Mouse (Mus musculus) limb, embryonic 13.5 days (tissue): Measurements from ENCODE around the gene 1190005I06Rik. TPM values are rescaled to one million over a fixed set of nuclear protein-coding genes. Genes with fewer than 3 reads are reported as not detected.

ENCODE experiments used
- ATAC-seq: fragments of 200-750 bp; cut with Nextera tagmentation; 2 replicates; pipeline ENCODE4 v1.8.0; 2017; ENCODE audit warnings: low read depth, moderate number of reproducible peaks, moderate TSS enrichment; ENCODE audit not compliant: low FRiP score
- H3K27ac ChIP-seq: fragments of 300-500 bp; sonication (generic); 2 replicates; pipeline ENCODE4 v1.5.1; 2015; ENCODE audit warnings: inconsistent platforms, mild to moderate bottlenecking, moderate library complexity
- H3K27me3 ChIP-seq: fragments of 300-500 bp; sonication (generic); 2 replicates; pipeline ENCODE4 v1.6.1; 2015; ENCODE audit warnings: mild to moderate bottlenecking, inconsistent platforms
- H3K36me3 ChIP-seq: fragments of 300-500 bp; sonication (generic); 2 replicates; pipeline ENCODE4 v1.6.1; 2015; ENCODE audit warnings: inconsistent platforms, mild to moderate bottlenecking, moderate library complexity
- H3K4me1 ChIP-seq: fragments of 300-500 bp; sonication (generic); 2 replicates; pipeline ENCODE4 v1.6.1; 2015; ENCODE audit warnings: inconsistent platforms
- H3K4me2 ChIP-seq: fragments of 300-500 bp; sonication (generic); replicated peaks from 2 replicates; pipeline ENCODE4 v1.6.1; 2015; ENCODE audit warnings: inconsistent platforms, mild to moderate bottlenecking, moderate library complexity
- H3K4me3 ChIP-seq: fragments of 300-500 bp; sonication (generic); 2 replicates; pipeline ENCODE4 v1.5.1; 2015; ENCODE audit warnings: moderate library complexity, mild to moderate bottlenecking, inconsistent platforms
- H3K9ac ChIP-seq: fragments of 300-500 bp; sonication (generic); 2 replicates; pipeline ENCODE4 v1.6.1; 2015; ENCODE audit warnings: mild to moderate bottlenecking, inconsistent platforms
- H3K9me3 ChIP-seq: fragments of 300-500 bp; sonication (generic); 2 replicates; pipeline ENCODE4 v1.6.1; 2016; ENCODE audit warnings: inconsistent platforms
- WGBS: fragments of 180-500 bp; shearing (Covaris S2); methylation state at CpG from one replicate; pipeline ENCODE4 v1.1.7; 2015; 5-methylcytosine and 5-hydroxymethylcytosine counted together
- polyA plus RNA-seq: library from polyadenylated mRNA; unstranded; fragments of >200 nt; fragmentation: Nextera tagmentation; extraction: Ambion mirVana; gene quantifications from 2 replicates; pipeline ENCODE4 v1.2.1, GENCODE M21; 2015

Gene 1190005I06Rik
- polyA plus RNA-seq, 1 experiment from 2014 or later, result 8.0 TPM

GRCm38 (mm10) chr8:120614491-120614890 lies 32.9 kb downstream of the 1190005I06Rik start:
- no peak overlapping the region for H3K9ac ChIP-seq
- WGBS, result 82% methylated on average over 3 of the region's 3 CpGs
- ATAC-seq, result no peak

GRCm38 (mm10) chr8:120610824-120611223 lies 36.6 kb downstream of the 1190005I06Rik start:
- no peak overlapping the region; the same call in 1 of the 2 replicates for H3K9ac ChIP-seq
- WGBS, result 82% methylated on average over 6 of the region's 6 CpGs
- H3K9me3 ChIP-seq, result no peaks in the 10 kb centered on the region
- peaks cover 2% of the 10 kb centered on the region; the same call in 1 of the 2 replicates for H3K4me1 ChIP-seq
- no peak overlapping the region for H3K27ac ChIP-seq
- no peak overlapping the region for H3K4me3 ChIP-seq
- ATAC-seq, result no peak
- no peaks in the 10 kb centered on the region for H3K27me3 ChIP-seq
- no peaks in the 10 kb centered on the region for H3K36me3 ChIP-seq
- no peak overlapping the region for H3K4me2 ChIP-seq

More at GRCm38 (mm10) chr8:120614491-120614890, 32.9 kb downstream of the 1190005I06Rik start:
- no peaks in the 10 kb centered on the region for H3K27me3 ChIP-seq
- H3K36me3 ChIP-seq, result no peaks in the 10 kb centered on the region
- H3K9me3 ChIP-seq, result no peaks in the 10 kb centered on the region
- no peak overlapping the region for H3K4me3 ChIP-seq
- H3K27ac ChIP-seq, result no peak overlapping the region
- no peaks in the 10 kb centered on the region; the same call in none of the 2 replicates for H3K4me1 ChIP-seq
- no peak overlapping the region for H3K4me2 ChIP-seq

- Histone ChIP-seq H3K36me3 (no peaks in the 10 kb centered on the region), H3K27ac (no peak overlapping the region), H3K9ac (no peak overlapping the region), H3K27me3 (no peaks in the 10 kb centered on the region), H3K4me1 (peaks cover 3% of the 10 kb centered on the region), H3K9me3 (no peaks in the 10 kb centered on the region), H3K4me2 (no peak overlapping the region), H3K4me3 (no peak overlapping the region)
- WGBS, result 15% methylated on average over 7 of the region's 7 CpGs
- ATAC-seq, result no peak
These were observed 39.5 kb downstream of the 1190005I06Rik start for GRCm38 (mm10) chr8:120607885-120608284.

GRCm38 (mm10) chr8:120607460-120607859 lies 40.0 kb downstream of the 1190005I06Rik start:
- Histone ChIP-seq H3K36me3 (no peaks in the 10 kb centered on the region), H3K4me3 (no peak overlapping the region), H3K4me1 (peaks cover 8% of the 10 kb centered on the region), H3K9me3 (no peaks in the 10 kb centered on the region), H3K4me2 (no peak overlapping the region), H3K9ac (no peak overlapping the region), H3K27ac (no peak overlapping the region), H3K27me3 (no peaks in the 10 kb centered on the region)
- ATAC-seq, result no peak
- 85% methylated on average over 9 of the region's 9 CpGs for WGBS

- H3K4me1 ChIP-seq, result peaks cover 17% of the 10 kb centered on the region
- 0 out of 2 replicates have a peak, but pooled peaks have one; percentile 29 for ATAC-seq
- H3K27ac ChIP-seq, result peak overlapping the region; percentile 0; the same call in 1 of the 2 replicates
- 0 out of 2 replicates have a peak overlapping the region, but pooled peaks have one; percentile 27 for H3K9ac ChIP-seq
- no peaks in the 10 kb centered on the region for H3K9me3 ChIP-seq
- no peaks in the 10 kb centered on the region for H3K27me3 ChIP-seq
- WGBS, result 35% methylated on average over 6 of the region's 6 CpGs
- no peak overlapping the region for H3K4me2 ChIP-seq
- H3K4me3 ChIP-seq, result no peak overlapping the region
- H3K36me3 ChIP-seq, result no peaks in the 10 kb centered on the region
These were observed 44.8 kb downstream of the 1190005I06Rik start for GRCm38 (mm10) chr8:120602672-120603071.

GRCm38 (mm10) chr8:120599504-120599903 lies 47.9 kb downstream of the 1190005I06Rik start:
- H3K27me3 ChIP-seq, result no peaks in the 10 kb centered on the region
- no peaks in the 10 kb centered on the region for H3K9me3 ChIP-seq
- H3K4me2 ChIP-seq, result no peak overlapping the region
- no peak for ATAC-seq
- 51% methylated on average over 7 of the region's 7 CpGs for WGBS
- no peak overlapping the region for H3K4me3 ChIP-seq
- peaks cover 17% of the 10 kb centered on the region for H3K4me1 ChIP-seq
- no peak overlapping the region for H3K27ac ChIP-seq
- no peak overlapping the region for H3K9ac ChIP-seq
- no peaks in the 10 kb centered on the region for H3K36me3 ChIP-seq

- WGBS, result 20% methylated on average over 24 of the region's 24 CpGs
- H3K4me1 ChIP-seq, result peaks cover 17% of the 10 kb centered on the region
- no peaks in the 10 kb centered on the region for H3K27me3 ChIP-seq
- no peaks in the 10 kb centered on the region for H3K9me3 ChIP-seq
- H3K27ac ChIP-seq, result 0 out of 2 replicates have a peak overlapping the region, but pooled peaks have one; percentile 44
- H3K36me3 ChIP-seq, result no peaks in the 10 kb centered on the region
- peak overlapping the region; percentile 50 for H3K4me2 ChIP-seq
- ATAC-seq, result peak; percentile 62
- H3K9ac ChIP-seq, result peak overlapping the region; percentile 53; the same call in 1 of the 2 replicates
- H3K4me3 ChIP-seq, result peak overlapping the region; percentile 10; the same call in 1 of the 2 replicates
These were observed 48.9 kb downstream of the 1190005I06Rik start for GRCm38 (mm10) chr8:120598579-120598978.

GRCm38 (mm10) chr8:120595963-120596362 lies 51.5 kb downstream of the 1190005I06Rik start:
- ATAC-seq, result no peak
- WGBS, result 14% methylated on average over 5 of the region's 5 CpGs

GRCm38 (mm10) chr8:120594571-120594970 lies 52.9 kb downstream of the 1190005I06Rik start:
- WGBS, result 92% methylated on average over 5 of the region's 5 CpGs
- ATAC-seq, result no peak

More at GRCm38 (mm10) chr8:120595963-120596362, 51.5 kb downstream of the 1190005I06Rik start:
- no peak overlapping the region for H3K9ac ChIP-seq
- H3K36me3 ChIP-seq, result no peaks in the 10 kb centered on the region
- H3K4me3 ChIP-seq, result no peak overlapping the region
- H3K9me3 ChIP-seq, result no peaks in the 10 kb centered on the region
- H3K27ac ChIP-seq, result no peak overlapping the region
- H3K27me3 ChIP-seq, result no peaks in the 10 kb centered on the region
- H3K4me1 ChIP-seq, result peaks cover 8% of the 10 kb centered on the region
- H3K4me2 ChIP-seq, result no peak overlapping the region

GRCm38 (mm10) chr8:120591587-120592292 lies 55.7 kb downstream of the 1190005I06Rik start:
- Histone ChIP-seq H3K27me3 (no peaks in the 10 kb centered on the region), H3K4me2 (no peak overlapping the region), H3K27ac (no peak overlapping the region), H3K36me3 (0 out of 2 replicates have a peak, but pooled peaks cover 3% of the 10 kb centered on the region), H3K4me3 (no peak overlapping the region), H3K4me1 (peaks cover 22% of the 10 kb centered on the region), H3K9me3 (no peaks in the 10 kb centered on the region), H3K9ac (no peak overlapping the region)
- no peak for ATAC-seq
- WGBS, result 76% methylated on average over 10 of the region's 10 CpGs

More at GRCm38 (mm10) chr8:120594571-120594970, 52.9 kb downstream of the 1190005I06Rik start:
- no peak overlapping the region for H3K9ac ChIP-seq
- H3K4me2 ChIP-seq, result no peak overlapping the region
- H3K9me3 ChIP-seq, result no peaks in the 10 kb centered on the region
- no peak overlapping the region for H3K4me3 ChIP-seq
- H3K27me3 ChIP-seq, result no peaks in the 10 kb centered on the region
- H3K4me1 ChIP-seq, result peaks cover 14% of the 10 kb centered on the region
- no peak overlapping the region for H3K27ac ChIP-seq
- H3K36me3 ChIP-seq, result no peaks in the 10 kb centered on the region

- Histone ChIP-seq H3K27me3 (no peaks in the 10 kb centered on the region), H3K4me3 (peak overlapping the region; percentile 51), H3K9ac (peak overlapping the region; percentile 55; the same call in 1 of the 2 replicates), H3K4me1 (peaks cover 22% of the 10 kb centered on the region), H3K36me3 (peaks cover 18% of the 10 kb centered on the region), H3K4me2 (peak overlapping the region; percentile 66), H3K27ac (peak overlapping the region; percentile 3; the same call in 1 of the 2 replicates), H3K9me3 (no peaks in the 10 kb centered on the region)
- WGBS, result 63% methylated on average over 2 of the region's 2 CpGs
- ATAC-seq, result no peak
These were observed 57.5 kb downstream of the 1190005I06Rik start for GRCm38 (mm10) chr8:120589921-120590320.
